In genomic region chr11:88729363-88729762, GRCm38 (mm10) we compare ENCODE assay signal across 13 mouse cellular contexts. TPM values are rescaled to one million over a fixed set of nuclear protein-coding genes. Genes with fewer than 3 reads are reported as not detected.
DNase-seq lines count a peak whose midpoint lies in the region; ATAC-seq and TF ChIP-seq lines count a peak whose summit lies in the region.
"Had no signal": no experiment of that assay in that cellular context is flagged by ENCODE, and none has a peak within 500 bp of the region (broad histone marks: within the 10 kb centered on the region; RNA-seq: fewer than 3 reads in every experiment).

No protein-coding gene starts in this region.

- H3K36me3 ChIP-seq in hindbrain, embryonic 11.5 days (ENCODE audit: control insufficient read depth, insufficient read depth, low read length), result no peaks in the 10 kb centered on the region
- no peaks in the 10 kb centered on the region for H3K36me3 ChIP-seq in hindbrain, postnatal 0 days (ENCODE audit: insufficient read depth, low read length)
- H3K36me3 ChIP-seq in forebrain, embryonic 14.5 days (ENCODE audit: control insufficient read depth, insufficient read depth, low read length), result no peaks in the 10 kb centered on the region
- no peaks in the 10 kb centered on the region for H3K36me3 ChIP-seq in hindbrain, embryonic 14.5 days (replicated peaks; ENCODE audit: control insufficient read depth, insufficient read depth)
- H3K36me3 ChIP-seq: hindbrain, embryonic 15.5 days; liver, embryonic 13.5 days had no signal

- H3K27me3 ChIP-seq in hindbrain, embryonic 11.5 days (ENCODE audit: control insufficient read depth, insufficient read depth, low read length), result no peaks in the 10 kb centered on the region
- no peaks in the 10 kb centered on the region for H3K27me3 ChIP-seq in hindbrain, postnatal 0 days (ENCODE audit: insufficient read depth, low read length)
- H3K27me3 ChIP-seq in forebrain, embryonic 14.5 days (replicated peaks; ENCODE audit: control insufficient read depth, insufficient read depth, low read length), result no peaks in the 10 kb centered on the region
- no peaks in the 10 kb centered on the region for H3K27me3 ChIP-seq in hindbrain, embryonic 14.5 days (ENCODE audit: control insufficient read depth, insufficient read depth, low read length)
- H3K27me3 ChIP-seq: hindbrain, embryonic 15.5 days; liver, embryonic 13.5 days; Patski had no signal

- peak; percentile 60 for DNase-seq in embryo, embryonic 10.5 days (ENCODE audit: low spot score)
- DNase-seq in embryo, embryonic 10 days (ENCODE audit: low spot score), result no peak
- no peak for DNase-seq in hindbrain, embryonic 11.5 days (ENCODE audit: low spot score)
- no peak for DNase-seq in hindbrain, postnatal 0 days (ENCODE audit: low spot score)
- no peak for DNase-seq in forebrain, embryonic 14.5 days (ENCODE audit: low spot score)
- DNase-seq in hindbrain, embryonic 14.5 days (ENCODE audit: low spot score), result no peak
- DNase-seq in urinary bladder, postnatal 4 days (ENCODE audit: low spot score in 2 of 2), result no peak
- no peak for DNase-seq in frontal cortex, postnatal 14 days (ENCODE audit: low spot score in 2 of 2)
- DNase-seq: cerebellum, postnatal 10 days; liver, embryonic 13.5 days had no signal

- H3K4me3 ChIP-seq in hindbrain, embryonic 11.5 days (ENCODE audit: low read depth, low read length), result no peak overlapping the region
- H3K4me3 ChIP-seq in hindbrain, postnatal 0 days (ENCODE audit: low read length), result no peak overlapping the region
- H3K4me3 ChIP-seq in forebrain, embryonic 14.5 days (ENCODE audit: low read depth, low read length), result no peak overlapping the region
- H3K4me3 ChIP-seq in hindbrain, embryonic 14.5 days (replicated peaks; ENCODE audit: low read length), result no peak overlapping the region
- H3K4me3 ChIP-seq: hindbrain, embryonic 15.5 days; liver, embryonic 13.5 days; myocyte had no signal

- H3K4me1 ChIP-seq in hindbrain, embryonic 11.5 days (replicated peaks; ENCODE audit: control insufficient read depth, insufficient read depth, low read length), result no peaks in the 10 kb centered on the region
- no peaks in the 10 kb centered on the region for H3K4me1 ChIP-seq in hindbrain, postnatal 0 days (ENCODE audit: insufficient read depth, low read length)
- H3K4me1 ChIP-seq in forebrain, embryonic 14.5 days (ENCODE audit: control insufficient read depth, insufficient read depth, low read length), result peaks cover 10% of the 10 kb centered on the region; the same call in 1 of the 2 replicates
- peaks cover 6% of the 10 kb centered on the region for H3K4me1 ChIP-seq in hindbrain, embryonic 14.5 days (replicated peaks; ENCODE audit: control insufficient read depth, insufficient read depth, low read length)

- no peak overlapping the region for H3K4me2 ChIP-seq in hindbrain, embryonic 11.5 days (replicated peaks; ENCODE audit: low read depth, low read length)
- no peak overlapping the region for H3K4me2 ChIP-seq in hindbrain, postnatal 0 days (ENCODE audit: low read depth, low read length)
- no peak overlapping the region for H3K4me2 ChIP-seq in forebrain, embryonic 14.5 days (ENCODE audit: low read length)
- H3K4me2 ChIP-seq in hindbrain, embryonic 14.5 days (replicated peaks), result no peak overlapping the region
- H3K4me2 ChIP-seq: hindbrain, embryonic 15.5 days; liver, embryonic 13.5 days had no signal

- 56% methylated on average over 5 of the region's 5 CpGs for WGBS in hindbrain, embryonic 11.5 days
- 33% methylated on average over 5 of the region's 5 CpGs for WGBS in hindbrain, postnatal 0 days
- 33% methylated on average over 5 of the region's 5 CpGs for WGBS in forebrain, embryonic 14.5 days
- 34% methylated on average over 5 of the region's 5 CpGs for WGBS in hindbrain, embryonic 14.5 days

- H3K9me3 ChIP-seq in hindbrain, embryonic 11.5 days (ENCODE audit: control insufficient read depth, low read length), result no peaks in the 10 kb centered on the region
- no peaks in the 10 kb centered on the region for H3K9me3 ChIP-seq in hindbrain, postnatal 0 days (ENCODE audit: low read length)
- H3K9me3 ChIP-seq in forebrain, embryonic 14.5 days (replicated peaks; ENCODE audit: control insufficient read depth, low read length), result no peaks in the 10 kb centered on the region
- H3K9me3 ChIP-seq in hindbrain, embryonic 14.5 days (ENCODE audit: control insufficient read depth, low read length), result no peaks in the 10 kb centered on the region
- H3K9me3 ChIP-seq: hindbrain, embryonic 15.5 days; liver, embryonic 13.5 days had no signal

- no peak overlapping the region for H3K27ac ChIP-seq in hindbrain, embryonic 11.5 days (ENCODE audit: low read depth, low read length)
- H3K27ac ChIP-seq in hindbrain, postnatal 0 days, result no peak overlapping the region
- H3K27ac ChIP-seq in forebrain, embryonic 14.5 days (ENCODE audit: low read depth, low read length), result no peak overlapping the region
- 0 out of 2 replicates have a peak overlapping the region, but pooled peaks have one; percentile 12 for H3K27ac ChIP-seq in hindbrain, embryonic 14.5 days
- H3K27ac ChIP-seq: hindbrain, embryonic 15.5 days; liver, embryonic 13.5 days had no signal

- no peak overlapping the region for H3K9ac ChIP-seq in hindbrain, embryonic 11.5 days (ENCODE audit: low read depth, low read length)
- no peak overlapping the region for H3K9ac ChIP-seq in hindbrain, postnatal 0 days (replicated peaks; ENCODE audit: low read length)
- no peak overlapping the region for H3K9ac ChIP-seq in forebrain, embryonic 14.5 days (ENCODE audit: low read length)
- H3K9ac ChIP-seq in hindbrain, embryonic 14.5 days, result no peak overlapping the region
- H3K9ac ChIP-seq: hindbrain, embryonic 15.5 days; liver, embryonic 13.5 days had no signal

- ATAC-seq in hindbrain, embryonic 11.5 days (ENCODE audit: low FRiP score), result peak; percentile 40
- ATAC-seq in hindbrain, postnatal 0 days, result no peak
- 0 out of 2 replicates have a peak, but pooled peaks have one; percentile 29 for ATAC-seq in forebrain, embryonic 14.5 days
- no peak for ATAC-seq in hindbrain, embryonic 14.5 days (ENCODE audit: low FRiP score)
- ATAC-seq: Patski had no signal

- no peak for TF ChIP-seq CTCF in hindbrain, postnatal 0 days (IDR thresholded peaks at IDR 0.05; ENCODE audit: low read depth)

RNA-seq across cellular contexts. Expression of gene Msi2, which starts 11.1 kb away (rescaled TPM):
- polyA plus RNA-seq in hindbrain, embryonic 11.5 days (2014; fragmentation: Nextera tagmentation; extraction: Ambion mirVana), result 26.7 and 40.1 TPM in 2 replicates
- total RNA-seq in hindbrain, postnatal 0 days (2014; rRNA removed), result 165 and 170 TPM in 2 replicates
- polyA plus RNA-seq in hindbrain, postnatal 0 days (2015; fragmentation: Nextera tagmentation; extraction: Ambion mirVana), result 33.0 and 36.8 TPM in 2 replicates
- polyA plus RNA-seq in forebrain, embryonic 14.5 days (2014; fragmentation: Nextera tagmentation; extraction: Ambion mirVana), result 19.9 and 20.3 TPM in 2 replicates
- 22.4 and 26.5 TPM in 2 replicates for polyA plus RNA-seq in hindbrain, embryonic 14.5 days (2014; fragmentation: Nextera tagmentation; extraction: Ambion mirVana)

Comparison
In these comparisons a context has a peak if more than half of its experiments do, and no peak if none do; other contexts are left out.
1. ATAC-seq: peak in hindbrain, embryonic 11.5 days (single experiment) and forebrain, embryonic 14.5 days (single experiment); none in hindbrain, postnatal 0 days (single experiment) and hindbrain, embryonic 14.5 days (single experiment).